Mouse (Mus musculus): ENCODE measurements around the gene Gpr137b. TPM values are rescaled to one million over a fixed set of nuclear protein-coding genes. Genes with fewer than 3 reads are reported as not detected.
"Not testable (repeated sequence)": the region's sequence is repeated elsewhere in the genome, so short reads cannot be mapped to it uniquely, and the experiment has no call there.

Gene Gpr137b
- total RNA-seq, 2 experiments from 2014 or later: 2.2 to 3.0 TPM

DNA sequence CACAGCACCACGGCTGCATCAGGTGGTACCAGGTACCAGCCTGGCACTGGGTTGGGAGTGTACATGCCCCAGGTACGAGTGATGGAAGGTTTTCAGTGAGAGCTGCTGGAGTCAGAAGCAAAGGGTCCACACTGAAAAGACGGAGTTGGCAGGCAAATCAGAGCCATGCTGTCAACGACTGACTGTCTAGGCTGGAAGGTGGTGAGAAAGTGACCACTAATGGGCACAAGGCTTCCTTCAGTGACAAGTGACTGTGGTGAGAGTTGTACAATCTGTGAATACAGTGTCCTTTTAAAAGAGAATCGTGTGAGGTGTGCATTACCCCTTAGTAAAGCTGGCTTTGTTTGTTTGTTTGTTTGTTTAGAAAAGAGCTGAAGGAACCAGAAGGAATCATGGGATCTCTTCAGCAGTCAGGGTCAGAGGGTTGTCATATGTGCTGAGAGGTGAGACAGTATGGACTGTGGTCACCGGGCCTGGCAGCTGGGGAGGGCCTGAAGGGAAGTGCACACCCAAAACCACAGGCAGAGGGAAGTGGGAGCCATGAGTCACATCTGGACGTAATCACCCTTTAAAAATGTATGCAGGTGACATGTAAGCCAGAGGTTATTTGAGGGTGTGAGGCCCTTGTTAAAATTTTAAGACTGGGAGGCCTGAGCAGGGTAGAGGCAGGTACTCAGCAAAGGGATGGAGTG is 15.5 kb downstream of the Gpr137b start:
- H3K27ac ChIP-seq; H3K4me3 ChIP-seq; DNase-seq; intact Hi-C loops (cut with DNase I): not testable (repeated sequence)

DNA sequence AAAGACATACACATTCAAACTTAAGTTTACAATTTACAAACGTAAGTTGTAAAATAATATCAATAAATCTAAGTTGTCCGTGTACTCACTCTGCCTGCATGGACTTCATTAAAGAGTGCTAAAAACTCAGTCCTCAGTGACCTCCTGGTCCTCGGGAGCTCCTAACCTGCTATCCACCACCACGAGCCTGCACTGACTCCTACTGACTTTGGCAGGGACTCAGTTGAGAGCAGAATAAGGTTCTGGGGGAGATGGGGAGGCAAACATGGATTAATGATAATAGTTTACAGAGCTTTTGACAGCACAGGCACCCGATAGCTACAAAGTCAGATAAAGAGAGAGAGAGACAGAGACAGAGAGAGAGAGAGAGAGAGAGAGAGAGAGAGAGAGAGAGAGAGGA is 16.6 kb downstream of the Gpr137b start:
- intact Hi-C loops (cut with DNase I): no loop called here
- no peak for DNase-seq
- TF ChIP-seq CTCF (IDR thresholded peaks at IDR 0.05): no peak
- Histone ChIP-seq H3K27ac (no peak overlapping the region), H3K4me3 (no peak overlapping the region)

DNA sequence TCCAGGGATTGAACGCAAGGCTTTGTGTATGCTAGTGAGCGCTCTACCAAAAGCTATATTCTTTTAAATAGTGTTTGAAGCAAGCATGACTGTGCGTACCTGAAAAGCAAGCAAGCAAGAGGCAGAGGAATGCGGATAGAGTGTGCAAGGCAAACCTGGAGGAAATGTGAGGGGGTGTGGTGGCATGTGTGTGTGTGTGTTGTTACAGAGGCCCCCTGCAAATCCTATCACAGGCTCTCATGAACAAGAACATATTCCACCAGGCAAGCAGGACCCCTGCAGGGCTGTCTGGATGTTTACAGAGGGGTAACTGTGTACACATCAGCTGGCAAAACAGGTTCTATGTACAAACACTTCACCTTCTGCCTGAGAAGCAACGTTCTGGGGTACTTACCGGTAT is 19.8 kb downstream of the Gpr137b start:
- DNase-seq, H3K27ac ChIP-seq, H3K4me3 ChIP-seq: not testable (repeated sequence)
- intact Hi-C loops (cut with DNase I): loop anchor here (5.0 kb wide), 1 partner anchor 747 kb away; no protein-coding TSS in a partner anchor

DNA sequence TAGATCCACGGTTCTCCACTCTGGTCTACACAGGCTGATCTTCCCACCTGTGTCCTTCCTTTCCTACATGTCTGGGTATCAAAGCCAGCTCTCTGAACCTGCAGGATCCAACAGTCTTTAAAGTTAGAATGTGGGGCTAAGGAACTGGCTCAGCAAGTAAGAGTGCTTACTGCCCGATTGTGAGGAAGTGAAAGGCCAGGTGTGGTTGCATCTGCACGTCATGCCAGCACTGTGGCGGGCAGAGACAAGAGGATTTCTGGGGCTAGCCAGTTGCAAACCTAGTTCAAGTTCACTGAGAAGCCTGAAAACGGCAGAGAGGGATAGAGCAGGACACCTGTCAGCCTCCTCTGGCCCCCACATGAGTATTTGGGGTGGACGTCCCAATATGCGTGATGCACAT is 22.4 kb downstream of the Gpr137b start:
- not testable (repeated sequence) for DNase-seq, H3K27ac ChIP-seq, H3K4me3 ChIP-seq
- intact Hi-C loops (cut with DNase I): loop anchor here (5.0 kb wide), 1 partner anchor 744 kb away; no protein-coding TSS in a partner anchor

DNA sequence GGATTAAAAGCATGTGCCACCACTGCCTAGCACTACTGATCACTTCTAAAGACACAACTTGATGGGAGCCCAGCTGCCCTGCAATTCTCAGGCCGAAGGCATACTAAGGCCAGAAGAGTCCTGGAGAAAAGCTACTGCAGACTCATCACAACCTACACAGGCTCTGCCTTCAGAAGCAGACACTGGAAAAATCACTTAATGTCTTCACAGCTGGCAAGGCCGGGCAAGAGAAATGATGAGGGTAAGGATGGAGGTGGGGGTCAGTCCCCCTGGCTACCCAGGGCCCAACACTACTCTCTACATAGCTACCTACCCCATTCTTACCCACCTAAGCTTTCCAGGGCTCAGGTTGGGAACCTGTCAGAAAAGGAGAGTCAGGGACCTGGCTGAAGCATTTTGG is 27.4 kb downstream of the Gpr137b start:
- intact Hi-C loops (cut with DNase I); H3K4me3 ChIP-seq; DNase-seq; H3K27ac ChIP-seq: not testable (repeated sequence)

DNA sequence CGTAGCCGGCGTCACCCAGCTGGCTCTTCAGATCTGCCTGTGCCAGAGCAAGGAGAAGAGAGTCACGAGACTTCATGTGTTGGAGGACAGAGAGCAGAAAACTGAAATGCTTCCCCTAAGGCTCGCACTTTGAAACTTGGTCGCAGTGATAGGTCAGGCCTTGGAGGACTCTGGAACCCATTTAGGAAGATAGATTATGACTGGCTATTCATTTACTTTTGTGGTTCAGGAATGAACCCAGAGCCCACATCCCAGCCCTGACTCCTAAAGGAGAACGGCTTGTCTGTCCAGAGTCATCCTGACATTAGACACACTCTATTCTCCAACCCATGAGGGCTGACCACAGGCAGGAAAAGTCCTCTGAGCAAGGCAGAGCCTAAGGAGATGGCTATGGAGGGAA is 30.3 kb downstream of the Gpr137b start:
- H3K27ac ChIP-seq; DNase-seq; H3K4me3 ChIP-seq; intact Hi-C loops (cut with DNase I): not testable (repeated sequence)

DNA sequence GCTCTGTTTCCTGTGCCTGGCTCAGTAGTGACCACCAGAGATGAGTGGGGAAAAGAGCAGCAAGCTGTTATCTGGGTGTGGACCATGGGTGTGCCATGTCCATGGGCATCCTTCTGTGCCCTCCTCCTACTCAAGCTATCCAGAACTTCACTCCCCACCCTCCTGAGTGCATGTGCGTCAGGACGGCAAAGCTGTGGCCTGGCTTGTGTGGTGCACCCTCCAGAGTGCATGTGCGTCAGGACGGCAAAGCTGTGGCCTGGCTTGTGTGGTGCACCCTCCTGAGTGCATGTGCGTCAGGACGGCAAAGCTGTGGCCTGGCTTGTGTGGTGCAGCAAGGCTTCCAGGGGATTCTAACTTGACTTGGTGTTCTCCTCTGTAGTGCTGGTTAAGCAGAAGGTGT is 31.6 kb downstream of the Gpr137b start:
- H3K4me3 ChIP-seq; intact Hi-C loops (cut with DNase I); H3K27ac ChIP-seq; DNase-seq: not testable (repeated sequence)

DNA sequence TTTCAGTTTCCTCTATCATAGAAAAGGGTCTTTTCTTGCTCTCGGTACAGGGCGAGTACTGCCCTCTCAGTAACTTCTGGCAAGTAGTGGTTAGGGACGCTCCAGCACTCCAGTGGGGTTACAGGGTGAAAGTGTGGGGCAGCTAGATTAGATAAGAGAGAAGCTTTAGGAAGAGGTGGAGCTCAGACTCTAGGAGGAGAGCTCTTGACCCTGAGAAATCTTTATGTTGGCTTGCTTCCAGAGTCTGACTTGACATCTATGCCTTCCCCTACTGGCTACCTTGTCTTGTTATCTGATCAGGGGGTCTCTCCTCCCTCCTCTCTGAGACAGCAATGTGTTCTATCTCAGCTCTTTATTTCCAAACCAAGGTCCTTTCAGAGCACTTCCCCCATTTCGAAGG is 33.8 kb downstream of the Gpr137b start:
- H3K4me3 ChIP-seq; H3K27ac ChIP-seq; intact Hi-C loops (cut with DNase I); DNase-seq: not testable (repeated sequence)

DNA sequence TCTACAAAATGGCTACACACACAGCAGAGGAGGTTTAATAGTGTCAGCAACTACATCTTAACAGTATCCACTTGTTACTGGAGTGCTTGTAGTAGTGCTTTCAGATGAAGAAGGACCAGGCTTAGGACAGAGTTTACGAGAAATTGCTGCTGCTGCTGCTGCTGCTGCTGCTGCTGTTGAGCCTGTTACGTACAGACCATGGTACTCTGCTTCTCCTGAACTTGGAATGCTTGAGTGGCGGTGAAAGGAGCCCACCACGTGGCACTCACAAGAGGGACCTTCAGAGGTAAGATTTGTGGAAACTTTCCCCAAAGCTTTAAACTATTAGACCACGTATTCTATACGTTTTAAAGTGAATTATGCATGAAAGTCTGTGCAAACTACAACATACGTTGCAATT is 35.2 kb downstream of the Gpr137b start:
- H3K4me3 ChIP-seq; intact Hi-C loops (cut with DNase I); DNase-seq; H3K27ac ChIP-seq: not testable (repeated sequence)

DNA sequence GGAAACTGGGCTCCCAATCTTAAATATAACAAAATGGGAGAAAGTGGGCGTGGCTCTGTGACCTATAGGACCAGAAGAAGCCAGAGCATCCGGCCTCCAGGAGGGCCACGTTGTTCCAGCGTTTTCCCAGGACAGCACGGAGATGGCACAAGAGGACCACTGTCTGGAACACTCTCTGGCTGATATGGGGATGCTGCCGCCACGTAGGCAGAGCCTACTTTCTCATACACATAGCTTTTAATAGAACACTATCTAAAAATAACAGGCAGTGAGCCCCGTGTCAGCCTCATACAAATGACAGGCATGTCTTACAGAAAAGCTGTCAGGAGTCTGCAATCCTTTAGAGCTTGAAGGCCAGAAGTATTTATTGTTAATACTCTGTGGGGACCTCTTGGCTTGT is 35.7 kb downstream of the Gpr137b start:
- H3K4me3 ChIP-seq; H3K27ac ChIP-seq; intact Hi-C loops (cut with DNase I); DNase-seq: not testable (repeated sequence)

DNA sequence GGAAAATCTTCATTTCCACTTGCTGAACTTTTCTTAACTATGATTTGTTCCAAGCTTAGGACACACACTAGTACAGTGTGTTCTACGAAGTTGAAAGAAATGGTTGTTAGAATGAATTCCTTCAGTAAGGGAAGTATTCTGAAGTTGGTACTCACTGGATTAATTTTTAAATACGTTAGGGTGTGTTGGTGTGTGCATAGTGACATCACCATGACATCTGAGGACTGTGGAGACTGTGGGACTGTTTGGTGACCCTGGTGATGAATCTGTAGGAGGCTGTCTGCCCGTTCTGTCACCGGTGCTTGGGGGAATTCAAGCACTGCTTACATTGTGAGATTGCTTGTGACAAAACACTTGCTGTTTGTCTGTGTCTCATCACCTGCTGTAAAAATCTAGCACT is 41.7 kb downstream of the Gpr137b start:
- H3K27ac ChIP-seq; H3K4me3 ChIP-seq; intact Hi-C loops (cut with DNase I); DNase-seq: not testable (repeated sequence)

DNA sequence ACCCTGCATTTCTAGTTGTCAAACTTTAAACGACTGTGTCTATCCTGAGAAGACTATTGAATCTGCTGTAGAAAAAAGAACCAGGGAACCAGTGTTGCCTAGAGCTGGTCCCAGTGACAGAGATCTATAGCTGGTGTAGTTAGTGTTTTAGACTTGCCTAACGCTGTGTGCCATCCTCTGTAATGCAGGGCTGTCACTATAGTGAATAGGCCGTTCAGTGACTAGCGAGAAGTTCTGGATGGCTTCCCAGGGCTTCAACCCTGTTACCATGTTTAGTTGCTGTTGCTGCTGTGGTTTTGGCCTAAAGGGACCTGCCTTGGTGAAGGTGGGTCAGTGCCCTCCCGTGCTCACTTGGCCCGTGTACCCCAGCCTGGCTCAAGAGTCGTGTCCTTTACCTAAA is 43.1 kb downstream of the Gpr137b start:
- DNase-seq; intact Hi-C loops (cut with DNase I); H3K4me3 ChIP-seq; H3K27ac ChIP-seq: not testable (repeated sequence)

DNA sequence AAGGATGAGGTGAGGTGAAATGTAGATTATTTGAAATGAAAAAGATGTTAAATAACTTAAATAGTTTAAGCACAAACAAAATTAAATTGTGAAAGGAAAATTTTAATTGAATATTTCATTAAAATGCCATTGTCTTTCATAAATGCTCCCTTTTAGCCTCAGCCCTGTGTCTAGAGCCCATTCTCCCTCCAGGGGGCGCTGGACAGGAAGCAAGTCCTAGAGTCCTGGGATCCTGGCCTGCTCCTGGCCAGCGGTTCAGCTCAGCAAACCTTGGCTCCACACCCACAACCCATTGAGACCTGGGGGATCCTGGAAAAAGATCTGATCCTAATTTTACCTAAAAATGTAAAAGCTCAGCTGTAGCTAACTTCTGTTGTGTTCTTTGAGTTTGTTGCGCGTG is 44.5 kb downstream of the Gpr137b start:
- no peak overlapping the region for H3K27ac ChIP-seq
- intact Hi-C loops (cut with DNase I): no loop called here
- TF ChIP-seq CTCF (IDR thresholded peaks at IDR 0.05): peak; percentile 65

DNA sequence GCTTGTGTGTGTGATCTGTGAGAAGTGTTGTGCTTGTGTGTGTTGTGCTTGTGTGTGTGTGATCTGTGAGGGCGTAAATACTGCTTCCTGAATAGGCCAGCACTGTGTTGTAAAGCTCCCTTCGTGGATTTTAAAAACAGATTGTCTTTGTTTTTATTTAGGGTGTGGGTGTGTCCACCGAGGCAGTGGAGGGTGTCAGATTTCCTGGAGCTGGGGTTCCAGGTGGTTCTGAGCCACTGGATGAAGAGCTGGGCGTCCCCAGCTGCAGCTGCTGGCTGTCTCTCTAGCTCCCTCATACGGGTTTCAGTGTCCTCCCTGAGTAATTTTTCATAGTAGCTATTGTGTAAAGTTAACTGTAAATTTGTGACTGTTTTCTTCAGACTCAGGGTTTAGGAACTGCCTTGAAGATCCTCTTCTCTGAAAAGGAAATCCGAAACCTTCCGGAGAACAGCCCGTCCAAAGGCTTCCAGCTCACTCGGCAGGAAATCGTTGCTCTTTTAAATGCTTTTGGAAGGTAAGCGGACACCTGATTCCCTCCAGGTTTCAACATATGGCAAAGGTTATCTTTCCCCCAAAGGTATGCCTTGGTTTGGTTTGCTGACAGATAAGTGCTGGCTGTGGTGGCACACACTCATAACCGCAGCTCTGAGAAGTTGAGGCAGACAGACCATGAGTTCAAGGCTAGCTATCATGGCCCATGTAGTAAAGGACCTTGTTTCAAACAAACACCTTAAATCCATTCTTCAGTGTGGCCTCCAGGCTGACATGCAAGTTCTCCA is 46.0 kb downstream of the Gpr137b start:
- H3K27ac ChIP-seq; intact Hi-C loops (cut with DNase I); DNase-seq: not testable (repeated sequence)
- H3K4me3 ChIP-seq: 0 out of 2 replicates have a peak overlapping the region, but pooled peaks have one; percentile 21

More for the DNA sequence above, 44.5 kb downstream of the Gpr137b start:
- DNase-seq: peak; percentile 75
- no peak overlapping the region for H3K4me3 ChIP-seq

DNA sequence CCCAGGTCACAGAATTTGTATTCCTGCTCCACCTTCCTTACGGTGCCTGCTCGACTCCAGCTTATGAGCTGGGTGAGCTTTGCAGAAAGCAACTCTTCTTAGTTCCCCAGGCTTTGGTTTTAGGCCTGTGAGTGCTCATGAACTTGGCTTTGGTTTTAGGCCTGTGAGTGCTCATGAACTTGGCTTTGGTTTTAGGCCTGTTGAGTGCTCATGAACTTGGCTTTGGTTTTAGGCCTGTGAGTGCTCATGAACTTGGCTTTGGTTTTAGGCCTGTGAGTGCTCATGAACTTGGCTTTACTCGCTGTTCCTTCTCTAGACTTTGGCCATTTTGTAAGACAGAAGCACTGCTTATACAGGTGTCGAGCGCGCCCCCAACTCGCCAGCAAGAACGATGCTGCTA is 56.5 kb downstream of the Gpr137b start:
- intact Hi-C loops (cut with DNase I); DNase-seq; H3K27ac ChIP-seq; H3K4me3 ChIP-seq: not testable (repeated sequence)
